Mouse (Mus musculus) naive thymus-derived CD4-positive, alpha-beta T cell, adult 5 months (primary cell): Measurements from ENCODE around the gene Ccnd3. TPM values are rescaled to one million over a fixed set of nuclear protein-coding genes. Genes with fewer than 3 reads are reported as not detected.

Experiments
- polyA plus RNA-seq: library from polyadenylated mRNA; unstranded; fragments of 100-300 nt; shearing (Covaris generic); gene quantifications from one replicate; pipeline ENCODE4 v1.2.1, GENCODE M21; 2017

The Ccnd3 gene
- 288 TPM for polyA plus RNA-seq

DNA sequence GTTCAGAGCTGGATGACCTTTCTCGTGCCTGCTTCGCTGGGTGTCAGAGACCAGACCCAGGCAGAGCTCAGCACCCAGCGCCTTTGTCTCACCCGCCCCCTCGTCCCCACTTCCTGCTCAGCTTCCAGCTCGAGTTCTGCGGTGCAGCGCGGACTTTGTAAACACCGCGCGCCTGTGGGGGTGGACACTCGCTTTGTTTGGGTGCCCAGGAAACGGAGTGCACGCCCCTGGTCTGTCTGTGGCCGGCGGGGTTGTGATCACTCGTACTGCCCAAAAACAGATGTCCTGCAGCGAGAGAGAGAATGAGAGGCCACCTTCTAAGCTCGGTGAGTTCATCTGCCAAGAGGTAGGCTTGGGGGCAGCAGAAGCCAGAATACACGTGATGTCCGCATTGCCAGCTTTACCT is at the start of gene Ccnd3:
Gene Ccnd3, plus strand, starts transcription at position 111 of the 406 bp plus-strand sequence.

DNA sequence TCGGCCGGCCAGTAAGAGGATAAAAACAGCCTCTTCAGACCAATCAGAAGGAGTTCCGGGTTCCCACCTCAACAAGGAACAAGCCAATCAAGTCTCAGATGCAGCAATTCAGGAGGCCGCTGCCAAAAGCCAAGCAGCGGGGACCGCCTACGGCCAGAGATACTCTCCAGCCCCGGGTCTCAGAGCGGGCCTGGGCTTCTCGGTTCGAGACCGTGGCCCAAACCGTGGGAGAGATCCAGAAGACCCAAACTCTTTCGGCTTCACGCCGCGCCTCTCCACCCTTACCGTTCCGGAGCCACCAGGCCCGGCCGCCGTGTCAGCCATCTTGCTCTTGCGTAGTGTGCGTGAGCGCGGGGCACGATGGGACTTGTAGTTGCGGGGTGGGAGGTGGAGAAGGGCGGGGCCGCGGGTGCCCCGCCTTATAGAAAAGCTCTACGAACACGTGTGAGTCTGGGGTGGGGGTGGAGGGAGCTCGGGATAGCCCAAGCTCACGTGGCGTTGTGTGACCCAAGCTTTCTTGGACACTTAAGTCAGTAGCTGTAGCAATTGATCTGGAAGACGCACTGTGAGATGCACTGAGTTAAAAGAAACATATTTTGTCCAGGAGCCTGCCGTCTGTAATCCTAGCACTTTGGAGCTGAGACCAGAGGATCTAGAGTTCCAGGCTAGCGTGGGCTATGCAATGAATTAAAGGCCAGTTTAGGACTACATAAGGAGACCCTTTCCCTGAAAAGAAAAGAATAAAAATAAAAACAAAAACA is 2.7 kb upstream of the Ccnd3 start, which contains the start of gene Taf8:
Gene Taf8, minus strand, starts transcription at position 347 of the 761 bp plus-strand sequence.

DNA sequence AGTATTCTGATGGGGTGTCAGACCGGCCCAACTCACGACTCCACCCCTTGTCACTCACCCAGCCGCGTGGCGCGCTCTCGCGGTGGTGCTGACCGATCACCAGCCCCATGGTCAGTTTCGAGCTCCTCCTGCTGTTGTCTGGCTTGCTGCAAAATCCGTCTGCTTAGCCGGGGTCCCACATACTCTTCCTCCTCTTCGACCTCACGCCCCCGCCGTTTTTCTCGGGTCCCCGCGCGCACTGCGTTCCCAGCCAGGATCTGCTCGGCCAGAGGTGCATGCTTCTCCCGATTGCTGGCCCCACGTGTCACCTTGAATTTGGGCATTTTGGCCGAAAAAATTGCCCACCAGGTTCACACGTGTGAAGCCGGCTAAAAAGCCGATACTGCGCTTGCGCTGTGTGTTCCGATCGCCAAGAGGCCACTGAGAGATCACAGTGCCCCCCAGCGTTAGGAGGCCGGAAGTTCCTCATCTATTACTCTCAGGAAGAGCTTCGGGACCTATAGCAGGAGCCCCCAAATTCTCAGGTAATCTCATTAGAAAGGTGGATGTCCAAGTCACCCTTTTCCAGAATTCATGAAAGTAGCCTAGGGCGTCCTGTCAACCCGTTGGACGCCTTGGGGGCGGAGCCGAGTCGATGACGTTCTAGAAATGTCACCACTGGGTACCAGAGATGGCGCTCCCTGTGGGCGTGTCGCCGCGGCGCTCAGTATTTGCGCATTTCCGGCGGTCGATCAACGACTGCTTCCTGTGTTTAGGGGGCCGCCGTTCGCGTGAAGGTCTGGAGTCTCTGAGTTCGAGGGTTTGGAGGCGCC is 106.2 kb downstream of the Ccnd3 start, which contains the start of the genes Bysl, Med20 and Gm20517:
Gene Bysl, minus strand, starts transcription at position 644 of the 812 bp plus-strand sequence.
Gene Med20, plus strand, starts transcription at position 734 of the 812 bp plus-strand sequence.
Gene Gm20517, plus strand, starts transcription at position 741 of the 812 bp plus-strand sequence.

DNA sequence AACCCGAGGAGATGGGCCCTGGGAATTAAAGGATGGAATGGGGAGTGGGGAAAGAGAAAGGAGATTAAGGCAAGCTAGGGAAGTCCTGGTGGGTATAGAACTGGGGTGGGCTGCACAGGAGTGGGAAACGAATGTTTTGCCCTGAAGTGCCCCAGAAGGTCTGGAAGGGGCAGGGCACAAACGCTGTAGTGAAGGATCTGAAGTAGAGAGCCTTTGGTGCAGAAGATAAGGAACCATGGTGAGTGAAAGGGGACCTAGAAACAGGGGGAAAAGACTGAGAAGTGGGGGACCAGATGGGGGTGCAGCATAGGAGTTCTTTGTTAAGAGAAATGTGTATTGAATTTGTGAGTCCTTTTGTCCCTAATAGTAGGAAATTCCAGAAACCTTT is 125.8 kb downstream of the Ccnd3 start, which contains the start of gene Usp49:
Gene Usp49, plus strand, starts transcription at position 13 of the 388 bp plus-strand sequence.

Other genes starting within 250 kb of the Ccnd3 start
- 29.5 TPM for gene Mrps10, start 136.2 kb upstream of the Ccnd3 start, polyA plus RNA-seq
- 1.3 TPM for gene Guca1b, start 119.7 kb upstream of the Ccnd3 start, polyA plus RNA-seq
- not detected for gene Guca1a, start 104.5 kb upstream of the Ccnd3 start, polyA plus RNA-seq
- not detected for gene AI661453, start 68.4 kb upstream of the Ccnd3 start, polyA plus RNA-seq
- not detected for gene 1700001C19Rik, start 67.7 kb upstream of the Ccnd3 start, polyA plus RNA-seq
- gene Taf8, start 2.8 kb upstream of the Ccnd3 start, polyA plus RNA-seq = 76.8 TPM
- 15.7 TPM for gene Bysl, start 106.4 kb downstream of the Ccnd3 start, polyA plus RNA-seq
- gene Med20, start 106.5 kb downstream of the Ccnd3 start, polyA plus RNA-seq = 42.6 TPM
- gene Gm20517, start 106.5 kb downstream of the Ccnd3 start, polyA plus RNA-seq = 3.2 TPM
- 2.6 TPM for gene Usp49, start 125.6 kb downstream of the Ccnd3 start, polyA plus RNA-seq
- 199 TPM for gene Tomm6, start 183.3 kb downstream of the Ccnd3 start, polyA plus RNA-seq
- 2.0 TPM for gene Frs3, start 184.0 kb downstream of the Ccnd3 start, polyA plus RNA-seq
- gene Gm21981, start 189.4 kb downstream of the Ccnd3 start, polyA plus RNA-seq = not detected
- not detected for gene Prickle4, start 189.7 kb downstream of the Ccnd3 start, polyA plus RNA-seq
- gene Pgc, start 221.8 kb downstream of the Ccnd3 start, polyA plus RNA-seq = not detected
- 26.9 TPM for gene Tfeb, start 232.0 kb downstream of the Ccnd3 start, polyA plus RNA-seq